Comparison of ENCODE assay signal across 17 mouse cellular contexts in genomic region chr17:11550562-11550961, GRCm38 (mm10).
A peak's percentile ranks its signal among the peaks of the same experiment; 100 is the strongest.
DNase-seq lines count a peak whose midpoint lies in the region; ATAC-seq lines count a peak whose summit lies in the region.
"Had no signal": no experiment of that assay in that cellular context is flagged by ENCODE, and none has a peak within 500 bp of the region (broad histone marks: within the 10 kb centered on the region; RNA-seq: fewer than 3 reads in every experiment).

No protein-coding gene starts in this region.

- intact Hi-C loops in left cerebral cortex, postnatal 36 days (cut with DNase I): no loop called here

- peak; percentile 70 for ATAC-seq in granulocyte monocyte progenitor cell, adult 5-6 weeks (replicated peaks; ENCODE audit: poor library complexity, severe bottlenecking)
- peak; percentile 79 for ATAC-seq in megakaryocyte progenitor cell, adult 5-6 weeks (replicated peaks; ENCODE audit: poor library complexity)
- ATAC-seq: forebrain, embryonic 15.5 days; intestine, embryonic 15.5 days; Patski had no signal

- peak; percentile 5 for DNase-seq in CD4-positive helper T cell, adult 2 months (ENCODE audit: low read depth, low spot score)
- no peak for DNase-seq in embryo, embryonic 9.5 days (ENCODE audit: extremely low spot score)
- no peak for DNase-seq in left cerebral cortex, postnatal 36 days (ENCODE audit: low spot score in 2 of 2)
- DNase-seq in heart, adult 8-10 months (ENCODE audit: low spot score): no peak
- DNase-seq: adrenal gland, postnatal 10 days; adrenal gland, postnatal 36 days; cerebellum, adult 18-20 months; cerebellum, adult 9-10 months; cerebellum, postnatal 14 days; gastrocnemius, postnatal 25 days; heart, postnatal 14 days; heart, postnatal 4 days had no signal
